Mouse (Mus musculus) sigmoid colon, adult 10 weeks (tissue): Measurements from ENCODE around the gene Dot1l. TPM values are rescaled to one million over a fixed set of nuclear protein-coding genes. Genes with fewer than 3 reads are reported as not detected.

Source experiments
- polyA plus RNA-seq: library from polyadenylated mRNA; stranded (reverse); fragments of 350-450 nt; fragmentation: Illumina TruSeq; extraction: RNeasy Lipid Tissue Mini Kit (QIAGEN cat#74804); gene quantifications from one replicate; pipeline ENCODE4 v1.2.3, GENCODE M21; 2014; ENCODE audit warnings: low read depth, low replicate concordance

Gene Dot1l
- 3.0 TPM for polyA plus RNA-seq

DNA sequence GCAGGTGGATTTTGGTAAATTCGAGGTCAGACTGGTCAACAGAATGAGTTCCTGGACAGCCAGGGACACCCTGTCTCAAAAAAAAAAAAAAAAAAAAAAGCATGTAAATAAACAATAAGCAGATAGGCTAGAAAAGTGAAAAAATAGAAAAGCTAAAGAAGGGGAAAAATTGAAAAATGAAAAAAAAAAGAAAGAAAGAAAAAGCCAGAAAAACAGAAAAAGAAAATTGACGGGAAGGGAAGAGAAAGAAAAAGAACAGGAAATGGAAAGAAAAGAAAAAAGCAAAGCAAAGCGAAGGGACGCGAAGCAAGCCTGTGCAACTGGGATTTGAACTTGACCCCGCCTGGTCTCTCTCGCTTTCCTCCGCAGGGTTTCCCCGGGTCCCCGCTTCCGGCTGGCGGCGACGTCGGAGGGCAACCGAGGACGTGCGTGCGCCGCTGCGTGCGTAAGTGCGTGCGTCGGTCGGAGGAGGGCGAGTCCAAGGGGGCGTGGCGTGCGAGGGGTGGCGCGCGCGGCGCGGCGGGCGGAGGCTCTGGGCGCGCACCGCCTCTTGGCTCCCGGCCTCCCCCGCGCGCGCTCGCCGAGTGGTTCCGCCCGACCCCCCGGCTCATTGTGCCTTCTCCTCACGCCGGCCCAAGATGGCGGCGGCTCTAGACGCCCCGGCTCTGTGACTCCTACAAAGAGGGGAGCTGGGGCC lies at the start of gene Dot1l:
Gene Dot1l, plus strand, starts transcription at position 613 of the 697 bp plus-strand sequence.

GRCm38 (mm10) chr10:80742180-80742978 lies 12.6 kb upstream of the Dot1l start, which contains the start of gene Ap3d1:
Ap3d1 (minus strand) TSS chr10:80742264.

DNA sequence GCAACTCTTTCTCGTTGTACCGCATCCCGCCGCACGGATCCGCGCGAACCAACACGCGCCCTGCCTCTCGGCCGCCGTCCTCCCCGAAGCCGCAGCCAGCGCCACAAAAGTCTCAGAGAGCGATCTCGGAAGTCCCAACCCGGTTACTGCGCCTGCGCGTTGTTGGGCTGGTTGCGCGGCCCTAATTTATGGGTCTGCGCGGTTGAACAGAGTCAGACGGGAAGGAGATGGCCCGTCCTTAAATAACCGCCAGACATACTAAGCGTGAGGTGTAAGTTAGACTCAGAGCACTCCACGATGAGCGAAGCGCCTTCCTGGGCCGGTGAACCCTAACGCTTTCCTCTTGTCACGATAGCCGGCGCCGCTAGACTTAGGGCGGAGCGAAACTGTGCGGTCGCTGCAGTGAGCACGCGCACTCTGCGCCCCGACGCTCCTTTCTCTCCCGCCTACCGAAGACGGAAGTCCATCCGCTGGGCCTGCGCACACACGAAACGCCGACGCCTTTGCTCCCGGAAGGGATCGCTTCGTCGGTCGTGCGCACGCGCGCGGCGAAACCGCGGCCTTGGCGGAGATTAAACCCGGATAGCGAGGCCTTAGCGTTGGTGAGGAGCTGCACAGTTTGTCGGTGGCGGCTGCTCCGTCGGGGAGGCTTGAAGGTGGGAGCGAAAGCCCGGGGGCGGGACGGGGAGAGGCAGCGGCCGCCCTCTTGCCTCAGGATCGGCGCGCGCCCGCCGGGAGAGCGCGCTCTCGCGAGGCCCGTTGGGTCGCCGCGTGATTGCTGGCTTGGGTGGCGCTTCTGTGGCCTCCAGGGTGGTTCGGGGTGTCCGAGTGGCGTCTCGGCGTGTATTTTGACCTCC lies 43.4 kb downstream of the Dot1l start, which contains the start of the genes Sf3a2 and Plekhj1:
Gene Sf3a2, plus strand, starts transcription at position 49 of the 857 bp plus-strand sequence.
Gene Plekhj1, minus strand, starts transcription at position 477 of the 857 bp plus-strand sequence.

GRCm38 (mm10) chr10:80804916-80805315 lies 49.9 kb downstream of the Dot1l start, which contains the start of gene Amh:
Amh (plus strand) TSS chr10:80805243.

DNA sequence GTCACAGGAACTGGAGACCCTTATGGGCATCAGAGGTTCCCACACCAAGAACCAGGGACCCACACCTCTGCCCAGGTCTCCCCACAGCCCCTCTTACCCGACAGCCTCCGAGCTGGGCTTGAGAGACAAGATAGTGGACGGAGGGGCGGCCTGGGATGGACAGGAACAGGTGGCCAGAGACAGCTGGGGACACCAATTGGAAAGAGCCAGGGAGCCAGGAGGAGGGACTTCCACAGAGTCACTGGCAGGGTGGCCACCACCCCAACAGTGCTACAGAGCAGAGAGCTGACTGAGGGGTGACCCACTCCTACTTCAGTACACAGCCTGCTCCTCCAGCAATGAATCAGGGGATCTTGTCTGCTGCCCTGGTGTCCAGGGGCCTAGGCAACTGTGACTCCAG lies 58.4 kb downstream of the Dot1l start, which contains the start of gene Jsrp1:
Gene Jsrp1, minus strand, starts transcription at position 133 of the 400 bp plus-strand sequence.

DNA sequence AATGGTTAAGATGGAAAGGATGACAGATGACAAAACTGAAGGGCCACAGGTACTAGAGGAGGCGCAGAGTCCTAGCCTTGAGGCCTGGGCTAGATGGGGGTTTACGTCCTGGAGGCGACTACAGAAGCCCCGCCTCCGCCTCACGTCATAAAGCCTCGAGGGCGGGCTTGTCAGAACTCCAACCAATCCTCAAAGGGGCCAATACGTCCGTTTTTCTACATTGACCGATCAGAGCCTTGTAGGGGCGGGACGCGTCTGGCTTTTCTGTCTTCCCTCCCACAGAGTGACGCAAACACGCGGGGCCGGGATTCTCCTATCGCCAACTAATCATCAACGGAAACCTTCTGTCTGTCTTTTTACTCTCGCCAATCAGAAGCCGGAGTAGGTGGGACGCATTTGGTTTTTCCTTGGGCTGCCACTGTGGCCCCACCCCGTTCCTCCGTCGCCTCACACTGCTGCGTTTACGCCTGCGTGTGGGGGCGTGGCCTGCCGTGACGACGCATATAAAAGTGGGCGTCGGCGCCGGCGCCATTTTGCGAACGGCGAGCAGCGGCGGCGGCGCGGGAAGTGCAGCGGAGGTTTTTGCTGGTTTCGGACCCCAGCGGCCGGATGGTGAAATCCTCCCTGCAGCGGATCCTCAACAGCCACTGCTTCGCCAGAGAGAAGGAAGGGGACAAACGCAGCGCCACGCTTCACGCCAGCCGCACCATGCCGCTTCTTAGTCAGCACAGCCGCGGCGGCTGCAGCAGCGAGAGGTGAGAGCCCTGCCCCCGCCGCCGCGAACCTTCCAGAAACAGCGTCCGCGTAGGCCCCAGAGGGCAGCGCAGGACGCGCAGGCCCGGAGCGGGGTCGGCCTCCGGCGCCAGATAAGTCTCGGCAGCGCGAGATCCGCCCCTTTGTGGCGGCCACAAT lies 71.4 kb downstream of the Dot1l start, which contains the start of gene Oaz1:
Gene Oaz1, plus strand, starts transcription at position 506 of the 912 bp plus-strand sequence.

DNA sequence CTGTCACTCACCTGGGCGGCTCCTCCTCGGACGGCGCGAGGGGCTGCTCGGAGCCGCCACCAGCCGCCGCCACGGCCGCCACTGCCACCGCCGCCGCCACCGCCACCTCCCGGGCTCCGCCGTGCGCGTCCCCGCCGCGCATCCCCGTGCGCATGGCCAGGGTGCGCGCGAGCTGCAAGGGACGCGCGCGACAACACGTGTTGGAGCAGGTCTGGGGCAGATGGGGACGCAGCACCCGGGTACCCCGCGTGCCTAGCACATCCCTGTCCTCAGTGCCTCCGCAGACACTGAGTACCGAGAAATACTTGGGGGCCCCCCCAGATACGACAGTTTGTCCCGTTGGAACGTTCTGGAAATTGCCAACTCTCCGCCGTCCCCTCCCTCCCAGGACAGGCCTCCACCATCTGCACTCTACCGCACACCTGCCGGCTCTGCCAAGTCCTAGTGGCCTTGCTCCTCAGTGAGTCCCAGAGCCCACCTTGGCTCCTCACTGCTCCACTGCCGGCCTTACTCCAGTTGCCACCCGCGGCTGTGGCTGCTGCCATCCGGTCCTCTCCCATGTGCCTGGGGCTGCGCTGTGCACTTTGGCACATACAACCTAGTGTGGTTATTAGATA lies 89.0 kb downstream of the Dot1l start, which contains the start of gene Lingo3:
Gene Lingo3, minus strand, starts transcription at position 109 of the 617 bp plus-strand sequence.

Other genes with a start within 250 kb of the Dot1l start
- not detected for gene Atp8b3, start 216.1 kb upstream of the Dot1l start, polyA plus RNA-seq
- 0.66 TPM for gene Rexo1, start 193.6 kb upstream of the Dot1l start, polyA plus RNA-seq
- 2.7 TPM for gene Klf16, start 177.9 kb upstream of the Dot1l start, polyA plus RNA-seq
- gene Abhd17a, start 164.9 kb upstream of the Dot1l start, polyA plus RNA-seq: not detected
- 1.9 TPM for gene Scamp4, start 152.3 kb upstream of the Dot1l start, polyA plus RNA-seq
- gene Adat3, start 152.3 kb upstream of the Dot1l start, polyA plus RNA-seq: not detected
- not detected for gene Gm49322, start 149.2 kb upstream of the Dot1l start, polyA plus RNA-seq
- 1.1 TPM for gene Csnk1g2, start 132.4 kb upstream of the Dot1l start, polyA plus RNA-seq
- gene Btbd2, start 98.1 kb upstream of the Dot1l start, polyA plus RNA-seq: 0.22 TPM
- gene Mknk2, start 77.1 kb upstream of the Dot1l start, polyA plus RNA-seq: 3.6 TPM
- gene Mob3a, start 53.2 kb upstream of the Dot1l start, polyA plus RNA-seq: 4.6 TPM
- gene Izumo4, start 53.0 kb upstream of the Dot1l start, polyA plus RNA-seq: 3.5 TPM
- gene Ap3d1, start 12.9 kb upstream of the Dot1l start, polyA plus RNA-seq: 14.0 TPM
- 2.4 TPM for gene Sf3a2, start 43.0 kb downstream of the Dot1l start, polyA plus RNA-seq
- gene Plekhj1, start 43.4 kb downstream of the Dot1l start, polyA plus RNA-seq: 3.9 TPM
- not detected for gene Amh, start 50.0 kb downstream of the Dot1l start, polyA plus RNA-seq
- gene Jsrp1, start 58.3 kb downstream of the Dot1l start, polyA plus RNA-seq: not detected
- gene Oaz1, start 71.5 kb downstream of the Dot1l start, polyA plus RNA-seq: 116 TPM
- gene Lingo3, start 88.8 kb downstream of the Dot1l start, polyA plus RNA-seq: not detected
- gene Lsm7, start 100.0 kb downstream of the Dot1l start, polyA plus RNA-seq: 2.8 TPM
- gene Sppl2b, start 100.1 kb downstream of the Dot1l start, polyA plus RNA-seq: not detected
- not detected for gene Tmprss9, start 116.6 kb downstream of the Dot1l start, polyA plus RNA-seq
- gene Timm13, start 145.8 kb downstream of the Dot1l start, polyA plus RNA-seq: not detected
- gene Lmnb2, start 163.0 kb downstream of the Dot1l start, polyA plus RNA-seq: 1.2 TPM
- 12.3 TPM for gene Gadd45b, start 174.9 kb downstream of the Dot1l start, polyA plus RNA-seq